Mouse (Mus musculus) heart, postnatal 0 days (tissue): ENCODE data around the gene Ccdc38. TPM values are rescaled to one million over a fixed set of nuclear protein-coding genes. Genes with fewer than 3 reads are reported as not detected.

ENCODE experiments used
- ATAC-seq: fragments of 200-750 bp; cut with Nextera tagmentation; 2 replicates; pipeline ENCODE4 v1.8.0; 2017; ENCODE audit warnings: low read depth, moderate number of reproducible peaks, moderate library complexity; ENCODE audit not compliant: insufficient read depth
- DNase-seq: peaks from one replicate; pipeline ENCODE4 v3.0.0-alpha.2; 2016; ENCODE audit warnings: low spot score
- H3K27ac ChIP-seq: fragments of 300-500 bp; sonication (generic); 2 replicates; pipeline ENCODE4 v1.5.1; 2014; ENCODE audit warnings: low read depth, mild to moderate bottlenecking
- H3K27me3 ChIP-seq: fragments of 300-500 bp; sonication (generic); 2 replicates; pipeline ENCODE4 v1.6.1; 2014; ENCODE audit warnings: low read length, mixed read lengths; ENCODE audit not compliant: control insufficient read depth, insufficient read depth
- H3K36me3 ChIP-seq: fragments of 300-500 bp; sonication (generic); replicated peaks from 2 replicates; pipeline ENCODE4 v1.6.1; 2014; ENCODE audit warnings: low read length, mixed read lengths; ENCODE audit not compliant: control insufficient read depth, insufficient read depth
- H3K4me1 ChIP-seq: fragments of 300-500 bp; sonication (generic); 2 replicates; pipeline ENCODE4 v1.6.1; 2014; ENCODE audit warnings: antibody characterized with exemption; ENCODE audit not compliant: control insufficient read depth, insufficient read depth
- H3K4me2 ChIP-seq: fragments of 300-500 bp; sonication (generic); 2 replicates; pipeline ENCODE4 v1.6.1; 2014; ENCODE audit warnings: low read depth, mild to moderate bottlenecking, low read length, moderate library complexity
- H3K4me3 ChIP-seq: fragments of 300-500 bp; sonication (generic); 2 replicates; pipeline ENCODE4 v1.5.1; 2014; ENCODE audit warnings: low read depth, low read length
- H3K9ac ChIP-seq: fragments of 300-500 bp; sonication (generic); replicated peaks from 2 replicates; pipeline ENCODE4 v1.6.1; 2014; ENCODE audit warnings: low read depth, low read length, mixed read lengths
- H3K9me3 ChIP-seq: fragments of 300-500 bp; sonication (generic); replicated peaks from 2 replicates; pipeline ENCODE4 v1.6.1; 2016; ENCODE audit warnings: low read length; ENCODE audit not compliant: control insufficient read depth
- CTCF ChIP-seq: IDR thresholded peaks from 2 replicates; pipeline ENCODE4 v1.5.1; 2016; ENCODE audit warnings: antibody characterized with exemption, control low read depth, low read depth
- EP300 ChIP-seq: IDR thresholded peaks from 2 replicates; pipeline ENCODE4 v1.6.1; 2016; ENCODE audit warnings: antibody characterized with exemption, low read depth
- WGBS: fragments of 180-500 bp; shearing (Covaris S2); extraction: QIAGEN DNeasy Blood & Tissue Kit; methylation state at CpG from one replicate; pipeline ENCODE4 v1.1.7; 2014; 5-methylcytosine and 5-hydroxymethylcytosine counted together
- polyA plus RNA-seq: library from polyadenylated mRNA; unstranded; fragments of >200 nt; fragmentation: Nextera tagmentation; extraction: Ambion mirVana; gene quantifications from 2 replicates; pipeline ENCODE4 v1.2.1, GENCODE M21; 2015
- total RNA-seq: library from RNA; depleted of rRNA; stranded (reverse); fragments of >200 nt; gene quantifications from 2 replicates; pipeline ENCODE4 v1.2.3, GENCODE M21; 2014; ENCODE audit warnings: low replicate concordance; rRNA removed

Ccdc38 gene
- total and polyA plus RNA-seq, 2 experiments from 2014 or later = 0.11 TPM; not detected in 1

DNA sequence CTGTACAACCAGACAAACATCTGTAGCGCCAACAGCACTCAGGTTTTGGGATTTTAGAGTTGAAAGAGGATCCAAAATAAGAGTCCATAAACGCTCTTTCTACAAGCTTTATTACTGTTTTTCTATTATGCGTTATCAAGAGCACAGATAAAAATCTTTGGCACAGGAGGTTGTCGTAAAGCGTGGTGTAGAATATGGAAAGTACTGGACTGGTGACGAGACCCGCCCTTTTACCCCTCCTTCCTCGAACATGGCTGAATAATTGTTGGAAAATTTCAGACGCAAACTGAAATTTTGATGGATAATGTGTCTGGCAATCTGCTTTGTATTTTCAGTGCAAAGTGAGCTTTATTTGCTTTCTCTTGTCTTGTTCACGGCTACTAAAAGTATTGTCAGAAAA lies 83.7 kb downstream of the Ccdc38 start:
- no peaks in the 10 kb centered on the region for H3K4me1 ChIP-seq
- H3K27me3 ChIP-seq = no peaks in the 10 kb centered on the region
- no peak overlapping the region for H3K4me2 ChIP-seq
- no peak for ATAC-seq
- H3K9ac ChIP-seq = no peak overlapping the region
- no peak for DNase-seq
- H3K4me3 ChIP-seq = no peak overlapping the region
- no peak overlapping the region for H3K27ac ChIP-seq
- WGBS = 82% methylated on average over 10 of the region's 10 CpGs
- no peaks in the 10 kb centered on the region for H3K9me3 ChIP-seq
- no peak for TF ChIP-seq EP300
- no peak for TF ChIP-seq CTCF
- no peaks in the 10 kb centered on the region for H3K36me3 ChIP-seq

DNA sequence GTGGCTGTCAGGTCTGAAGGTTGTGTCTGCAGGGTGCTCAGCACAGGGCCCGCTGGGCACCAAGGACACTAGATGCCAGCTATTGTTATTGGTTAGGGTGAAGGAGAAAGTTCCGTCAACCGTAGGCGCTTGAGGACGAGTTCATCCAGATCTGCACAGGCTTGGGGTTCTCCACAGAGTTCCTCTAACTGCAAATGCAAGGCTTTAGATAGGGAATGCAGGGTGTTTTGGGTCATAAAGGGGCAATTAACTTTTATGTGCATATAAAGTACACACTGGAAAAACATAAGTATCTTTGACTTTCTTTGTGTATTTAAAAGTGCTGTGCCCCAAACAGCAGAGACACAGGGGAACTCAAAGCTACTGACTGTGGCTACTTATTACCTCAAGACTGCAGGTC lies 89.9 kb downstream of the Ccdc38 start:
- H3K4me2 ChIP-seq = no peak overlapping the region
- ATAC-seq (no peak), DNase-seq (no peak)
- no peak overlapping the region for H3K9ac ChIP-seq
- H3K27me3 ChIP-seq = peaks cover 6% of the 10 kb centered on the region; the same call in 1 of the 2 replicates
- TF ChIP-seq EP300 = no peak
- no peak overlapping the region for H3K4me3 ChIP-seq
- WGBS = 88% methylated on average over 5 of the region's 5 CpGs
- H3K27ac ChIP-seq = no peak overlapping the region
- no peaks in the 10 kb centered on the region for H3K36me3 ChIP-seq
- H3K4me1 ChIP-seq = no peaks in the 10 kb centered on the region
- H3K9me3 ChIP-seq = no peaks in the 10 kb centered on the region

DNA sequence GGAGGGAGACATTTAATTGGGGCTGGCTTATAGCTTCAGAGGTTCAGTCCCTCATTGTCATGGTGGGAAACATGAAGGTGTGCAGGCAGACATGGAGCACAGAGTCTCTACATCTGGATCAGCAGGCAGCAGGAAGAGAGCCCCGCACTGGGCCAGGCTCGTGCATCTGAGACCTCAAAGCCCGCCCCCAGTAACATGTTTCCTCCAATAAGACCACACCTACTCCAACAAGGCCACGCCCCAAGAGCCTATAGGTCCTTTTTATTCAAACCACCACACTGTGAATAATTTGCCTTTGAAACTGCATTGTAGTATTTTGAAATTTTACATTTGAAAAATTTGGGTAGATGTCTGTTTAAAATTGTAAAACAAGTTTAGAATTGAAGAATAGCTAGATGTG lies 91.7 kb downstream of the Ccdc38 start:
- H3K36me3 ChIP-seq = no peaks in the 10 kb centered on the region
- H3K4me2 ChIP-seq = no peak overlapping the region
- H3K27ac ChIP-seq = no peak overlapping the region
- DNase-seq = no peak
- 79% methylated on average over 4 of the region's 4 CpGs for WGBS
- no peak overlapping the region for H3K4me3 ChIP-seq
- no peaks in the 10 kb centered on the region for H3K9me3 ChIP-seq
- no peak for ATAC-seq
- peaks cover 13% of the 10 kb centered on the region; the same call in 1 of the 2 replicates for H3K27me3 ChIP-seq
- no peaks in the 10 kb centered on the region for H3K4me1 ChIP-seq
- no peak overlapping the region for H3K9ac ChIP-seq
- TF ChIP-seq CTCF (no peak), EP300 (no peak)

DNA sequence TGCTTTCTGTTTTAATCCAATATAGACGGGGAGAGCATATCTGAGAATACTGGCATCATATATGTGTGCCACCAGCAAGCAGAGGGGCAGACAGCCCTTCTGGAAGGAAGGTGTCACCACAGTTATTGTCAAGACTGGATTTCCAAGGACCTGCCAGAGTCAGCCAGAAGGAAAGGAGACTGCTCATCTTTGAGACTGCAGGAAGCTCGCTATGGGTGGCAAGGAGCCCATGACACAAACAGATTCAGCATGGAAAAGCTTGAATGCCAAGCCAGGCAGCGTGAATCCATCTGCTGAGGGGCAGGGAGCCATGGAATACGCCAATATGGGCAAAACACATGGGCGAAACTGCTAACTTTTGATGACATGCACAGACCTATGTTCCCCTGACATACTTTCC lies 93.1 kb downstream of the Ccdc38 start:
- Histone ChIP-seq H3K36me3 (no peaks in the 10 kb centered on the region), H3K27ac (no peak overlapping the region), H3K4me1 (no peaks in the 10 kb centered on the region), H3K9ac (no peak overlapping the region), H3K9me3 (no peaks in the 10 kb centered on the region), H3K4me2 (no peak overlapping the region), H3K27me3 (peaks cover 17% of the 10 kb centered on the region), H3K4me3 (no peak overlapping the region)
- no peak for ATAC-seq
- no peak for DNase-seq
- 79% methylated on average over 5 of the region's 5 CpGs for WGBS
- TF ChIP-seq EP300 = no peak

Other genes with a start within 250 kb of the Ccdc38 start
- 45.0 and 47.3 TPM in 2 replicates for gene Elk3, start 229.5 kb upstream of the Ccdc38 start, total RNA-seq
- 31.0 and 34.4 TPM in 2 replicates for gene Elk3, start 229.5 kb upstream of the Ccdc38 start, polyA plus RNA-seq
- gene Lta4h, start 87.2 kb upstream of the Ccdc38 start, total RNA-seq = 92.1 and 126 TPM in 2 replicates
- 137 and 144 TPM in 2 replicates for gene Lta4h, start 87.2 kb upstream of the Ccdc38 start, polyA plus RNA-seq
- gene Hal, start 51.9 kb upstream of the Ccdc38 start, total RNA-seq = not detected in 2 replicates
- not detected in 2 replicates for gene Hal, start 51.9 kb upstream of the Ccdc38 start, polyA plus RNA-seq
- not detected in 2 replicates for gene Amdhd1, start 599 bp upstream of the Ccdc38 start, total RNA-seq
- 0.04 TPM in 1 of 2 replicates, not detected in the other for gene Amdhd1, start 599 bp upstream of the Ccdc38 start, polyA plus RNA-seq
- gene Snrpf, start 49.1 kb downstream of the Ccdc38 start, total RNA-seq = 13.7 and 35.4 TPM in 2 replicates
- 55.7 and 59.4 TPM in 2 replicates for gene Snrpf, start 49.1 kb downstream of the Ccdc38 start, polyA plus RNA-seq
- gene Ntn4, start 100.0 kb downstream of the Ccdc38 start, total RNA-seq = 36.0 and 37.2 TPM in 2 replicates
- gene Ntn4, start 100.0 kb downstream of the Ccdc38 start, polyA plus RNA-seq = 2.1 and 2.5 TPM in 2 replicates